Mouse (Mus musculus): ENCODE results near the gene Spns2. TPM values are rescaled to one million over a fixed set of nuclear protein-coding genes. Genes with fewer than 3 reads are reported as not detected.

The Spns2 gene
- polyA plus RNA-seq, 1 experiment from 2014 or later = 4.7 TPM

GRCm38 (mm10) chr11:72409649-72410385, 79.9 kb downstream of the Spns2 start:
- peaks cover 4% of the 10 kb centered on the region for H3K27me3 ChIP-seq (ENCODE audit: control insufficient read depth, insufficient read depth, low read length)
- H3K9me3 ChIP-seq (ENCODE audit: control insufficient read depth, low read length) = no peaks in the 10 kb centered on the region
- ATAC-seq (ENCODE audit: low FRiP score) (no peak), DNase-seq (ENCODE audit: low spot score, missing footprints) (no peak)
- H3K4me3 ChIP-seq (ENCODE audit: low read depth, low read length) = no peak overlapping the region
- no peaks in the 10 kb centered on the region for H3K36me3 ChIP-seq (ENCODE audit: control insufficient read depth, insufficient read depth, low read length)
- H3K4me1 ChIP-seq (ENCODE audit: control insufficient read depth, insufficient read depth, low read length) = peaks cover 8% of the 10 kb centered on the region
- no peak overlapping the region for H3K9ac ChIP-seq (ENCODE audit: low read length)
- peak overlapping the region; percentile 96; the same call in 1 of the 2 replicates for H3K4me2 ChIP-seq
- 72% methylated on average over 12 of the region's 12 CpGs for WGBS
- no peak overlapping the region for H3K27ac ChIP-seq (ENCODE audit: low read depth, low read length)

GRCm38 (mm10) chr11:72408451-72409170, 81.1 kb downstream of the Spns2 start:
- Histone ChIP-seq H3K4me3 (ENCODE audit: low read depth, low read length) (no peak overlapping the region), H3K4me1 (ENCODE audit: control insufficient read depth, insufficient read depth, low read length) (peaks cover 8% of the 10 kb centered on the region), H3K36me3 (ENCODE audit: control insufficient read depth, insufficient read depth, low read length) (no peaks in the 10 kb centered on the region), H3K9ac (ENCODE audit: low read length) (no peak overlapping the region), H3K27me3 (ENCODE audit: control insufficient read depth, insufficient read depth, low read length) (peaks cover 4% of the 10 kb centered on the region), H3K4me2 (no peak overlapping the region), H3K9me3 (ENCODE audit: control insufficient read depth, low read length) (no peaks in the 10 kb centered on the region), H3K27ac (ENCODE audit: low read depth, low read length) (no peak overlapping the region)
- DNase-seq (ENCODE audit: low spot score, missing footprints) (no peak), ATAC-seq (ENCODE audit: low FRiP score) (no peak)
- WGBS = 61% methylated on average over 9 of the region's 9 CpGs

- Histone ChIP-seq H3K27ac (ENCODE audit: low read depth, low read length) (no peak overlapping the region), H3K4me2 (no peak overlapping the region), H3K9ac (ENCODE audit: low read length) (no peak overlapping the region), H3K4me1 (ENCODE audit: control insufficient read depth, insufficient read depth, low read length) (peaks cover 8% of the 10 kb centered on the region), H3K36me3 (ENCODE audit: control insufficient read depth, insufficient read depth, low read length) (no peaks in the 10 kb centered on the region), H3K4me3 (ENCODE audit: low read depth, low read length) (no peak overlapping the region), H3K27me3 (ENCODE audit: control insufficient read depth, insufficient read depth, low read length) (peaks cover 4% of the 10 kb centered on the region), H3K9me3 (ENCODE audit: control insufficient read depth, low read length) (no peaks in the 10 kb centered on the region)
- DNase-seq (ENCODE audit: low spot score, missing footprints) (no peak), ATAC-seq (ENCODE audit: low FRiP score) (no peak)
- WGBS = 20% methylated on average over 7 of the region's 7 CpGs
These were observed 82.1 kb downstream of the Spns2 start for GRCm38 (mm10) chr11:72407574-72407973.

- no peak for ATAC-seq (ENCODE audit: low FRiP score)
- WGBS = 13% methylated on average over 3 of the region's 3 CpGs
- peaks cover 4% of the 10 kb centered on the region for H3K27me3 ChIP-seq (ENCODE audit: control insufficient read depth, insufficient read depth, low read length)
These were observed 82.6 kb downstream of the Spns2 start for GRCm38 (mm10) chr11:72407081-72407480.

GRCm38 (mm10) chr11:72406079-72406675, 83.5 kb downstream of the Spns2 start:
- H3K27ac ChIP-seq (ENCODE audit: low read depth, low read length) = no peak overlapping the region
- H3K9ac ChIP-seq (ENCODE audit: low read length) = no peak overlapping the region
- no peak for DNase-seq (ENCODE audit: low spot score, missing footprints)
- no peaks in the 10 kb centered on the region for H3K36me3 ChIP-seq (ENCODE audit: control insufficient read depth, insufficient read depth, low read length)
- peaks cover 4% of the 10 kb centered on the region for H3K27me3 ChIP-seq (ENCODE audit: control insufficient read depth, insufficient read depth, low read length)
- no peak overlapping the region for H3K4me2 ChIP-seq
- H3K4me3 ChIP-seq (ENCODE audit: low read depth, low read length) = no peak overlapping the region
- 66% methylated on average over 8 of the region's 8 CpGs for WGBS
- ATAC-seq (ENCODE audit: low FRiP score) = no peak
- H3K4me1 ChIP-seq (ENCODE audit: control insufficient read depth, insufficient read depth, low read length) = peaks cover 5% of the 10 kb centered on the region
- H3K9me3 ChIP-seq (ENCODE audit: control insufficient read depth, low read length) = no peaks in the 10 kb centered on the region

More at GRCm38 (mm10) chr11:72407081-72407480, 82.6 kb downstream of the Spns2 start:
- H3K4me3 ChIP-seq (ENCODE audit: low read depth, low read length) = no peak overlapping the region
- H3K9ac ChIP-seq (ENCODE audit: low read length) = no peak overlapping the region
- no peaks in the 10 kb centered on the region for H3K36me3 ChIP-seq (ENCODE audit: control insufficient read depth, insufficient read depth, low read length)
- peaks cover 8% of the 10 kb centered on the region for H3K4me1 ChIP-seq (ENCODE audit: control insufficient read depth, insufficient read depth, low read length)
- H3K4me2 ChIP-seq = no peak overlapping the region
- H3K27ac ChIP-seq (ENCODE audit: low read depth, low read length) = no peak overlapping the region
- DNase-seq (ENCODE audit: low spot score, missing footprints) = no peak
- H3K9me3 ChIP-seq (ENCODE audit: control insufficient read depth, low read length) = no peaks in the 10 kb centered on the region

GRCm38 (mm10) chr11:72405532-72405931, 84.2 kb downstream of the Spns2 start:
- H3K4me1 ChIP-seq (ENCODE audit: control insufficient read depth, insufficient read depth, low read length) = peaks cover 3% of the 10 kb centered on the region
- no peaks in the 10 kb centered on the region for H3K36me3 ChIP-seq (ENCODE audit: control insufficient read depth, insufficient read depth, low read length)
- H3K27me3 ChIP-seq (ENCODE audit: control insufficient read depth, insufficient read depth, low read length) = peaks cover 1% of the 10 kb centered on the region
- H3K27ac ChIP-seq (ENCODE audit: low read depth, low read length) = no peak overlapping the region
- DNase-seq (ENCODE audit: low spot score, missing footprints) (no peak), ATAC-seq (ENCODE audit: low FRiP score) (no peak)
- no peak overlapping the region for H3K9ac ChIP-seq (ENCODE audit: low read length)
- no peaks in the 10 kb centered on the region for H3K9me3 ChIP-seq (ENCODE audit: control insufficient read depth, low read length)
- H3K4me3 ChIP-seq (ENCODE audit: low read depth, low read length) = no peak overlapping the region
- no peak overlapping the region for H3K4me2 ChIP-seq
- WGBS = 58% methylated on average over 4 of the region's 4 CpGs

- DNase-seq (ENCODE audit: low spot score, missing footprints) (no peak), ATAC-seq (ENCODE audit: low FRiP score) (no peak)
- H3K27me3 ChIP-seq (ENCODE audit: control insufficient read depth, insufficient read depth, low read length) = no peaks in the 10 kb centered on the region
- no peak overlapping the region for H3K4me2 ChIP-seq
- whole genome bisulfite sequencing = 92% methylated on average over 12 of the region's 12 CpGs
- H3K4me3 ChIP-seq (ENCODE audit: low read depth, low read length) = no peak overlapping the region
- no peaks in the 10 kb centered on the region for H3K36me3 ChIP-seq (ENCODE audit: control insufficient read depth, insufficient read depth, low read length)
- H3K4me1 ChIP-seq (ENCODE audit: control insufficient read depth, insufficient read depth, low read length) = no peaks in the 10 kb centered on the region
- no peak overlapping the region for H3K9ac ChIP-seq (ENCODE audit: low read length)
- H3K9me3 ChIP-seq (ENCODE audit: control insufficient read depth, low read length) = no peaks in the 10 kb centered on the region
- H3K27ac ChIP-seq (ENCODE audit: low read depth, low read length) = no peak overlapping the region
These were observed 86.7 kb downstream of the Spns2 start for GRCm38 (mm10) chr11:72402969-72403368.

GRCm38 (mm10) chr11:72402017-72402416, 87.7 kb downstream of the Spns2 start:
- Histone ChIP-seq H3K27me3 (ENCODE audit: control insufficient read depth, insufficient read depth, low read length) (no peaks in the 10 kb centered on the region), H3K9me3 (ENCODE audit: control insufficient read depth, low read length) (no peaks in the 10 kb centered on the region), H3K36me3 (ENCODE audit: control insufficient read depth, insufficient read depth, low read length) (no peaks in the 10 kb centered on the region), H3K4me2 (no peak overlapping the region), H3K4me1 (ENCODE audit: control insufficient read depth, insufficient read depth, low read length) (no peaks in the 10 kb centered on the region), H3K9ac (ENCODE audit: low read length) (no peak overlapping the region), H3K4me3 (ENCODE audit: low read depth, low read length) (no peak overlapping the region), H3K27ac (ENCODE audit: low read depth, low read length) (no peak overlapping the region)
- ATAC-seq (ENCODE audit: low FRiP score) (no peak), DNase-seq (ENCODE audit: low spot score, missing footprints) (no peak)
- WGBS = 79% methylated on average over 5 of the region's 5 CpGs
